Mouse (Mus musculus): Measurements from ENCODE around the gene Pnldc1.

- TF ChIP-seq CTCF (IDR thresholded peaks at IDR 0.05; ENCODE audit: control insufficient read depth, insufficient read depth, insufficient read length) (no peak), USF1 (IDR thresholded peaks at IDR 0.05; ENCODE audit: low read depth) (no peak), MAX (IDR thresholded peaks at IDR 0.05) (no peak)
Observed at GRCm38 (mm10) chr17:12891054-12891453, 19.0 kb downstream of the Pnldc1 start.
